In the genomic region with DNA sequence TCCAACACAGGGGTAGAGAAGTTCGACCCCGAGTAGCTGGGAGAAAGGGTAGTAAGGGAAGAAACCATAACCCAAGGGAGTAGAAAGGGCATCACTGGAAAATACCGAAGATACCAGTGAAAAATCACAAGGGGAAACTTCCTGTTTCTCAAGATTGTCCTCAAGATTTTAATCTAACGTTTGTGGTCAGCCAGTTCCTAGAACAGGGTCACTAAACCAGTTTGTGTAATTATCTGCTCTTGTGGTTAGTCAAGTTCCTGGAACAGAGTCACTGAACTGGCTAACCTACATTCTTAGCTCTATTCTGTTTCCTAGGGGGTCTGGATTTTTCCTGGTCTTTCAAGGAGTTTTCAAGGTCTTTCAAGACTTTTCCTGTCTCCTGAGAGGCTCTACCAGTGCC, we compare ENCODE assay signal across 13 mouse cellular contexts.
"Had no signal": no experiment of that assay in that cellular context is flagged by ENCODE, and none has a peak within 500 bp of the region (broad histone marks: within the 10 kb centered on the region; RNA-seq: fewer than 3 reads in every experiment).

No protein-coding gene starts in this region.

- H3K27ac ChIP-seq: midbrain, embryonic 13.5 days; midbrain, embryonic 15.5 days; neural tube, embryonic 12.5 days; stomach, embryonic 15.5 days; stomach, postnatal 0 days had no signal

- H3K27me3 ChIP-seq: megakaryocyte, embryonic 14.5 days; midbrain, embryonic 13.5 days; midbrain, embryonic 15.5 days; neural tube, embryonic 12.5 days; stomach, embryonic 15.5 days had no signal

- H3K4me1 ChIP-seq: megakaryocyte, embryonic 14.5 days; midbrain, embryonic 13.5 days; midbrain, embryonic 15.5 days; neural tube, embryonic 12.5 days; stomach, embryonic 15.5 days had no signal

- ATAC-seq: midbrain, embryonic 13.5 days; midbrain, embryonic 15.5 days had no signal

- H3K9ac ChIP-seq: lung, embryonic 14.5 days; midbrain, embryonic 13.5 days; midbrain, embryonic 15.5 days; neural tube, embryonic 12.5 days; stomach, embryonic 15.5 days had no signal

- H3K36me3 ChIP-seq: midbrain, embryonic 13.5 days; midbrain, embryonic 15.5 days; neural tube, embryonic 12.5 days; stomach, embryonic 15.5 days had no signal

- H3K4me3 ChIP-seq: megakaryocyte, embryonic 14.5 days; midbrain, embryonic 13.5 days; midbrain, embryonic 15.5 days; neural tube, embryonic 12.5 days; stomach, embryonic 15.5 days had no signal

- DNase-seq: lung, adult 18-20 months; lung, embryonic 14.5 days; lung, postnatal 10 days; lung, postnatal 4 days; thymus, adult 18-20 months; thymus, postnatal 14 days; thymus, postnatal 36 days had no signal

- H3K9me3 ChIP-seq: megakaryocyte, embryonic 14.5 days; midbrain, embryonic 13.5 days; midbrain, embryonic 15.5 days; neural tube, embryonic 12.5 days; stomach, embryonic 15.5 days had no signal
